ENCODE assay signal across 13 mouse cellular contexts in genomic region chr17:30144114-30144513, GRCm38 (mm10).
"Had no signal": no experiment of that assay in that cellular context is flagged by ENCODE, and none has a peak within 500 bp of the region (broad histone marks: within the 10 kb centered on the region; RNA-seq: fewer than 3 reads in every experiment).

No protein-coding gene starts in this region.

- H3K4me3 ChIP-seq: limb, embryonic 13.5 days; lung, embryonic 15.5 days; megakaryocyte, embryonic 14.5 days; midbrain, embryonic 15.5 days; neural tube, embryonic 12.5 days had no signal

- H3K27ac ChIP-seq: limb, embryonic 13.5 days; liver, embryonic 14.5 days; lung, embryonic 15.5 days; macrophage; neural tube, embryonic 12.5 days; stomach, postnatal 0 days had no signal

- H3K27me3 ChIP-seq: limb, embryonic 13.5 days; lung, embryonic 15.5 days; megakaryocyte, embryonic 14.5 days; midbrain, embryonic 15.5 days; neural tube, embryonic 12.5 days had no signal

- DNase-seq: kidney, adult 11 months; kidney, adult 9 months; kidney, postnatal 36 days; left cerebral cortex, postnatal 4 days; lung, postnatal 14 days had no signal

- H3K9me3 ChIP-seq: limb, embryonic 13.5 days; lung, embryonic 15.5 days; megakaryocyte, embryonic 14.5 days; midbrain, embryonic 15.5 days; neural tube, embryonic 12.5 days had no signal

- H3K9ac ChIP-seq: limb, embryonic 13.5 days; liver, embryonic 14.5 days; lung, embryonic 15.5 days; midbrain, embryonic 15.5 days; neural tube, embryonic 12.5 days had no signal

- H3K4me2 ChIP-seq: limb, embryonic 13.5 days; lung, embryonic 15.5 days; midbrain, embryonic 15.5 days; neural tube, embryonic 12.5 days had no signal

- ATAC-seq: midbrain, embryonic 15.5 days had no signal

- H3K36me3 ChIP-seq: limb, embryonic 13.5 days; lung, embryonic 15.5 days; midbrain, embryonic 15.5 days; neural tube, embryonic 12.5 days had no signal
